Mouse (Mus musculus) stomach, postnatal 0 days (tissue): ENCODE data around the gene Olfr149. TPM values are rescaled to one million over a fixed set of nuclear protein-coding genes. Genes with fewer than 3 reads are reported as not detected.

Experiments used
- ATAC-seq: fragments of 200-750 bp; cut with Nextera tagmentation; 2 replicates; pipeline ENCODE4 v1.8.0; 2017; ENCODE audit not compliant: low FRiP score, low TSS enrichment
- DNase-seq: peaks from one replicate; pipeline ENCODE4 v3.0.0-alpha.2; 2016; ENCODE audit warnings: low spot score
- H3K27ac ChIP-seq: fragments of 300-500 bp; sonication (generic); replicated peaks from 2 replicates; pipeline ENCODE4 v1.5.1; 2014; ENCODE audit warnings: mild to moderate bottlenecking, control low read depth
- H3K27me3 ChIP-seq: fragments of 300-500 bp; sonication (generic); 2 replicates; pipeline ENCODE4 v1.6.1; 2014; ENCODE audit warnings: low read length; ENCODE audit not compliant: control insufficient read depth, insufficient read depth
- H3K36me3 ChIP-seq: fragments of 300-500 bp; sonication (generic); 2 replicates; pipeline ENCODE4 v1.6.1; 2014; ENCODE audit warnings: low read length, mixed read lengths; ENCODE audit not compliant: control insufficient read depth, insufficient read depth
- H3K4me1 ChIP-seq: fragments of 300-500 bp; sonication (generic); replicated peaks from 2 replicates; pipeline ENCODE4 v1.6.1; 2014; ENCODE audit warnings: antibody characterized with exemption; ENCODE audit not compliant: control insufficient read depth, insufficient read depth
- H3K4me2 ChIP-seq: fragments of 300-500 bp; sonication (generic); replicated peaks from 2 replicates; pipeline ENCODE4 v1.6.1; 2014; ENCODE audit warnings: low read depth, mild to moderate bottlenecking, control low read depth, moderate library complexity
- H3K4me3 ChIP-seq: fragments of 300-500 bp; sonication (generic); 2 replicates; pipeline ENCODE4 v1.5.1; 2014; ENCODE audit warnings: low read depth, low read length, control low read depth
- H3K9ac ChIP-seq: fragments of 300-500 bp; sonication (generic); 2 replicates; pipeline ENCODE4 v1.6.1; 2014; ENCODE audit warnings: mild to moderate bottlenecking, low read length, control low read depth, mixed read lengths
- H3K9me3 ChIP-seq: fragments of 300-500 bp; sonication (generic); 2 replicates; pipeline ENCODE4 v1.6.1; 2016; ENCODE audit warnings: low read length; ENCODE audit not compliant: control insufficient read depth
- CTCF ChIP-seq: IDR thresholded peaks from 2 replicates; pipeline ENCODE4 v1.5.1; 2016; ENCODE audit warnings: antibody characterized with exemption, low read depth, mild to moderate bottlenecking, moderate library complexity
- EP300 ChIP-seq: optimal IDR thresholded peaks from 2 replicates; pipeline ENCODE3; 2016; ENCODE audit warnings: antibody characterized with exemption
- WGBS: fragments of 180-500 bp; shearing (Covaris S2); extraction: QIAGEN DNeasy Blood & Tissue Kit; methylation state at CpG from one replicate; pipeline ENCODE4 v1.1.7; 2014; 5-methylcytosine and 5-hydroxymethylcytosine counted together
- polyA plus RNA-seq: library from polyadenylated mRNA; unstranded; fragments of >200 nt; fragmentation: Nextera tagmentation; extraction: Ambion mirVana; gene quantifications from 2 replicates; pipeline ENCODE4 v1.2.1, GENCODE M21; 2015

The Olfr149 gene
- polyA plus RNA-seq, 1 experiment from 2014 or later: not detected

DNA sequence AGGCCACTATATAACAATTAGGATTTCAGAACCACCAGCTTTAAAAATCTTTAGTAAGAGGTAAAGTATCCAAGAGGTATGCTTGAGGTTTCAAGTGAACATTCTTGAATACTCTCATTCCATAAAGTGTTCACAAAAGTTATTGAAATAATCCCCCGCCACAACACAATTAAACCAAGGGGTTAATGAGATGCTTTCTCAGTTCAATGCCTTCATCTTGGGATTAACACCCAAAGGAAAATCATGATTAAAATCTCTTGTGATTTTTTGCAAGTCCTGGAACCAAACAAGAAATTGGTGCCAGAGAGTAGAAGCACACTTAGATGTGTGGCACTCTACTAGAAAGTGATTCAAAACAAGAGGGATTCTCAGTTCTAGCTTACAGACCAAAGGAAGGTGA, 40.0 kb downstream of the Olfr149 start, which contains the start of gene Olfr963:
Gene Olfr963, plus strand, starts transcription at position 301 of the 400 bp plus-strand sequence.
- no peak within 1 kb of the TSS for H3K4me2 ChIP-seq
- no peaks in the 10 kb centered on the region for H3K9me3 ChIP-seq
- WGBS: 90% methylated on average over 1 of the region's 1 CpGs
- H3K27ac ChIP-seq: no peak within 1 kb of the TSS
- no peaks in the 10 kb centered on the region for H3K27me3 ChIP-seq
- ATAC-seq: no peak
- no peaks in the 10 kb centered on the region for H3K4me1 ChIP-seq
- DNase-seq: no peak
- TF ChIP-seq CTCF: no peak
- TF ChIP-seq EP300: no peak
- H3K36me3 ChIP-seq: no peaks in the 10 kb centered on the region
- H3K4me3 ChIP-seq: no peak within 1 kb of the TSS
- H3K9ac ChIP-seq: no peak within 1 kb of the TSS

DNA sequence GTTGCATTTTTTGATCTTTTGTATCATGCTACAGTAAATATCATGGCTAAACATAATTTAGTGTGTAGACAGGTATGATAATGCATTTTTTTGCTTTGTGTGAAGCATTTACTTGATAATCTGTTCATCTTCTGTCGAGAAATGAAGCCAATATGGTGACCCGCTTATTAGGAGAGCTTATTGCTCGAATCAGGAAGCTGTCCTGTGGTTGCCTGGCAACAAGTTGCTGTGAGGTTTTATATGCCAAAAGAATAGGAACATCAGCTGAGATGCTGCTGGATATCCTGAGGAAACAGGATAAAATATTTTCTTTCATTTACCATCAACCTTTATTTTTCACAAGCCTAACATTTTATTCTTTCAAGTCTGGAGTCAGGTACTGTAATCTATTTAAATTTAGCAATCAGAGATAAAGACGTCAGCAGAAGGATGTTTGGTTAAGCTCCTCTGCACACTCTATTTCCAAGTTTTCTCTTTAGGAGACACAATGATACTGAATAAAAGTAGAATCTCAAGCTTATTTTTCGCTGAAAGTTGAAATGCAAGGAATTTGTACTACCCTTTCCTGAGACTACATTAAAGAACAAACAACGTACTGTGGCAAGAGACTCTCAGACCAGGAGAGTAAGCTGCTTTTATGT, 52.0 kb downstream of the Olfr149 start:
- Histone ChIP-seq H3K27me3 (no peaks in the 10 kb centered on the region), H3K4me3 (no peak overlapping the region), H3K27ac (no peak overlapping the region), H3K9me3 (no peaks in the 10 kb centered on the region), H3K36me3 (no peaks in the 10 kb centered on the region), H3K4me1 (no peaks in the 10 kb centered on the region), H3K9ac (no peak overlapping the region), H3K4me2 (no peak overlapping the region)
- no peak for ATAC-seq
- 60% methylated on average over 6 of the region's 6 CpGs for WGBS
- no peak for DNase-seq
- TF ChIP-seq EP300: no peak
- TF ChIP-seq CTCF: no peak

Other genes starting within 250 kb of the Olfr149 start
- not detected in 2 replicates for gene Olfr955, start 235.2 kb downstream of the Olfr149 start, polyA plus RNA-seq
- not detected in 2 replicates for gene Olfr44, start 213.1 kb downstream of the Olfr149 start, polyA plus RNA-seq
- gene Olfr957, start 191.3 kb downstream of the Olfr149 start, polyA plus RNA-seq: not detected in 2 replicates
- gene Olfr958, start 153.1 kb downstream of the Olfr149 start, polyA plus RNA-seq: not detected in 2 replicates
- not detected in 2 replicates for gene Olfr959, start 131.5 kb downstream of the Olfr149 start, polyA plus RNA-seq
- gene AW551984, start 102.7 kb downstream of the Olfr149 start, polyA plus RNA-seq: 10.6 and 12.5 TPM in 2 replicates
- not detected in 2 replicates for gene Olfr148, start 96.5 kb downstream of the Olfr149 start, polyA plus RNA-seq
- not detected in 2 replicates for gene Olfr960, start 85.7 kb downstream of the Olfr149 start, polyA plus RNA-seq
- gene Olfr961, start 62.0 kb downstream of the Olfr149 start, polyA plus RNA-seq: not detected in 2 replicates
- not detected in 2 replicates for gene Olfr963, start 39.9 kb downstream of the Olfr149 start, polyA plus RNA-seq
- gene Olfr965, start 4.2 kb upstream of the Olfr149 start, polyA plus RNA-seq: not detected in 2 replicates
- not detected in 2 replicates for gene Olfr150, start 23.9 kb upstream of the Olfr149 start, polyA plus RNA-seq
- gene Olfr967, start 39.1 kb upstream of the Olfr149 start, polyA plus RNA-seq: not detected in 2 replicates
- gene Olfr968, start 76.1 kb upstream of the Olfr149 start, polyA plus RNA-seq: not detected in 2 replicates
- not detected in 2 replicates for gene Olfr969, start 83.8 kb upstream of the Olfr149 start, polyA plus RNA-seq
- not detected in 2 replicates for gene Olfr970, start 101.7 kb upstream of the Olfr149 start, polyA plus RNA-seq
- gene Olfr971, start 129.8 kb upstream of the Olfr149 start, polyA plus RNA-seq: not detected in 2 replicates
- gene Olfr972, start 159.3 kb upstream of the Olfr149 start, polyA plus RNA-seq: not detected in 2 replicates
- gene Olfr229, start 200.2 kb upstream of the Olfr149 start, polyA plus RNA-seq: not detected in 2 replicates
- not detected in 2 replicates for gene Olfr974, start 230.4 kb upstream of the Olfr149 start, polyA plus RNA-seq
- gene Olfr975, start 244.9 kb upstream of the Olfr149 start, polyA plus RNA-seq: not detected in 2 replicates